Comparison of ENCODE assay signal across 10 mouse cellular contexts in the genomic region with DNA sequence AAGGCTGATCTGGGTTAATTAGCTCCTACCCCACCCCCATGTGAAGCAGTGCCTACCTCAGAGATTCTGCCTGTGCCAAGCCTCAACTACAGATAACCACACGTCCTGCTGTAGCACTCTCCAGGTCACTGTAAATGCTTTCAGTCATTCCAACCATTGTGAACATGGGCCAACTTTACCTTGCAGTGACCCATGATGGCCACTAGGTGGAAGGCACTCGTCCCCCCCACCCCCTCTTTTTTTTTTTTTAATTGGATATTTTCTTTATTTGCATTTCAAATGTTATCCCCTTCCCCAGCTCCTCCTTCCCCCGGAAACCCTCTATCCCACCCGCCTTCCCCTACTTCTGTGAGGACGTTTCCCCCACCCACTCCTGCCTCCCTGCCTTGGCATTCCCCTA. TPM values are rescaled to one million over a fixed set of nuclear protein-coding genes. Genes with fewer than 3 reads are reported as not detected.
DNase-seq lines count a peak whose midpoint lies in the region; ATAC-seq and TF ChIP-seq lines count a peak whose summit lies in the region.
"Had no signal": no experiment of that assay in that cellular context is flagged by ENCODE, and none has a peak within 500 bp of the region (broad histone marks: within the 10 kb centered on the region; RNA-seq: fewer than 3 reads in every experiment).

No protein-coding gene starts in this region.

- no peak overlapping the region for H3K9ac ChIP-seq in heart, postnatal 0 days (replicated peaks; ENCODE audit: low read depth, low read length)
- no peak overlapping the region for H3K9ac ChIP-seq in heart, embryonic 11.5 days (ENCODE audit: low read depth, low read length)
- H3K9ac ChIP-seq in liver, embryonic 11.5 days (ENCODE audit: low read depth, low read length), result no peak overlapping the region
- H3K9ac ChIP-seq in hindbrain, embryonic 12.5 days, result no peak overlapping the region

- no peaks in the 10 kb centered on the region for H3K4me1 ChIP-seq in heart, postnatal 0 days (ENCODE audit: control insufficient read depth, insufficient read depth)
- H3K4me1 ChIP-seq in heart, embryonic 11.5 days (ENCODE audit: control insufficient read depth, insufficient read depth, low read length), result no peaks in the 10 kb centered on the region
- H3K4me1 ChIP-seq in liver, embryonic 11.5 days (replicated peaks; ENCODE audit: control insufficient read depth, insufficient read depth, low read length), result no peaks in the 10 kb centered on the region
- no peaks in the 10 kb centered on the region for H3K4me1 ChIP-seq in hindbrain, embryonic 12.5 days

- H3K4me2 ChIP-seq in heart, postnatal 0 days (ENCODE audit: low read depth, low read length), result no peak overlapping the region
- H3K4me2 ChIP-seq in heart, embryonic 11.5 days, result no peak overlapping the region
- H3K4me2 ChIP-seq in liver, embryonic 11.5 days, result no peak overlapping the region
- H3K4me2 ChIP-seq in hindbrain, embryonic 12.5 days (replicated peaks), result no peak overlapping the region

- H3K27me3 ChIP-seq in heart, postnatal 0 days (ENCODE audit: control insufficient read depth, insufficient read depth, low read length), result no peaks in the 10 kb centered on the region
- H3K27me3 ChIP-seq in heart, embryonic 11.5 days (ENCODE audit: control insufficient read depth, insufficient read depth, low read length), result no peaks in the 10 kb centered on the region
- H3K27me3 ChIP-seq in liver, embryonic 11.5 days (replicated peaks; ENCODE audit: control insufficient read depth, insufficient read depth, low read length), result no peaks in the 10 kb centered on the region
- no peaks in the 10 kb centered on the region for H3K27me3 ChIP-seq in hindbrain, embryonic 12.5 days

- WGBS in heart, postnatal 0 days, result 7% methylated on average over 5 of the region's 5 CpGs
- 10% methylated on average over 5 of the region's 5 CpGs for WGBS in heart, embryonic 11.5 days (ENCODE audit: insufficient replicate concordance)
- WGBS in liver, embryonic 11.5 days, result 7% methylated on average over 5 of the region's 5 CpGs
- 7% methylated on average over 5 of the region's 5 CpGs for WGBS in hindbrain, embryonic 12.5 days

- H3K4me3 ChIP-seq in heart, postnatal 0 days (ENCODE audit: low read depth, low read length), result no peak overlapping the region
- H3K4me3 ChIP-seq in heart, embryonic 11.5 days (ENCODE audit: low read depth, low read length), result no peak overlapping the region
- H3K4me3 ChIP-seq in liver, embryonic 11.5 days (ENCODE audit: low read depth, low read length), result no peak overlapping the region
- no peak overlapping the region for H3K4me3 ChIP-seq in hindbrain, embryonic 12.5 days
- H3K4me3 ChIP-seq: erythroblast, embryonic 14.5 days had no signal

- TF ChIP-seq EP300 in heart, postnatal 0 days (IDR thresholded peaks at IDR 0.05; ENCODE audit: low read depth), result no peak

- DNase-seq in heart, postnatal 0 days (ENCODE audit: low spot score), result peak; percentile 77
- peak; percentile 18 for DNase-seq in CD4-positive helper T cell, adult 2 months (ENCODE audit: low read depth, low spot score)
- DNase-seq in adipocyte (ENCODE audit: low spot score), result peak; percentile 39
- DNase-seq in liver, embryonic 11.5 days (ENCODE audit: low spot score), result peak; percentile 33
- DNase-seq in ovary, postnatal 10 days (ENCODE audit: low spot score), result no peak
- no peak for DNase-seq in layer of hippocampus, adult 8-10 months (ENCODE audit: low spot score in 2 of 2)

- peak; percentile 58 for TF ChIP-seq CTCF in heart, postnatal 0 days (IDR thresholded peaks at IDR 0.05; ENCODE audit: low read depth)

- H3K36me3 ChIP-seq in heart, postnatal 0 days (replicated peaks; ENCODE audit: control insufficient read depth, insufficient read depth, low read length), result peaks cover 35% of the 10 kb centered on the region
- H3K36me3 ChIP-seq in heart, embryonic 11.5 days (ENCODE audit: control insufficient read depth, insufficient read depth, low read length), result peaks cover 10% of the 10 kb centered on the region
- H3K36me3 ChIP-seq in liver, embryonic 11.5 days (ENCODE audit: control insufficient read depth, insufficient read depth, low read length), result peaks cover 10% of the 10 kb centered on the region
- peaks cover 34% of the 10 kb centered on the region for H3K36me3 ChIP-seq in hindbrain, embryonic 12.5 days

- 0 out of 2 replicates have a peak overlapping the region, but pooled peaks have one; percentile 32 for H3K27ac ChIP-seq in heart, postnatal 0 days (ENCODE audit: low read depth)
- H3K27ac ChIP-seq in heart, embryonic 11.5 days (ENCODE audit: low read depth, low read length), result no peak overlapping the region
- no peak overlapping the region for H3K27ac ChIP-seq in liver, embryonic 11.5 days (ENCODE audit: low read depth, low read length)
- H3K27ac ChIP-seq in hindbrain, embryonic 12.5 days, result no peak overlapping the region

- peak; percentile 86 for ATAC-seq in heart, postnatal 0 days (ENCODE audit: insufficient read depth, low read depth)
- ATAC-seq in heart, embryonic 11.5 days (replicated peaks; ENCODE audit: insufficient number of reproducible peaks, low FRiP score, low TSS enrichment), result no peak
- ATAC-seq in liver, embryonic 11.5 days (replicated peaks; ENCODE audit: low FRiP score), result peak; percentile 56
- no peak for ATAC-seq in hindbrain, embryonic 12.5 days (ENCODE audit: low FRiP score)

- H3K9me3 ChIP-seq in heart, postnatal 0 days (replicated peaks; ENCODE audit: control insufficient read depth, low read length), result no peaks in the 10 kb centered on the region
- H3K9me3 ChIP-seq in heart, embryonic 11.5 days (replicated peaks; ENCODE audit: control insufficient read depth, low read length), result no peaks in the 10 kb centered on the region
- H3K9me3 ChIP-seq in liver, embryonic 11.5 days (ENCODE audit: control insufficient read depth, low read length), result no peaks in the 10 kb centered on the region
- H3K9me3 ChIP-seq in hindbrain, embryonic 12.5 days (replicated peaks), result no peaks in the 10 kb centered on the region

RNA-seq across cellular contexts. Expression of a gene that starts 2.0 kb away (rescaled TPM):
- total RNA-seq in heart, postnatal 0 days (2014; rRNA removed; ENCODE audit: low replicate concordance), result not detected in 2 replicates
- not detected in 2 replicates for polyA plus RNA-seq in heart, postnatal 0 days (2015; fragmentation: Nextera tagmentation; extraction: Ambion mirVana)
- polyA plus RNA-seq in heart, embryonic 11.5 days (2014; fragmentation: Nextera tagmentation; extraction: Ambion mirVana), result not detected in 2 replicates
- not detected in 2 replicates for polyA plus RNA-seq in liver, embryonic 11.5 days (2014; fragmentation: Nextera tagmentation; extraction: Ambion mirVana)
- not detected for total RNA-seq in layer of hippocampus, adult 8-10 months (2022)
- polyA plus RNA-seq in hindbrain, embryonic 12.5 days (2016; fragmentation: Nextera tagmentation; extraction: Ambion mirVana), result not detected in 2 replicates
- polyA plus RNA-seq: erythroblast, embryonic 14.5 days; neural tube, embryonic 14.5 days had no signal

RNA-seq across cellular contexts. Expression of a gene that starts 17.1 kb away (rescaled TPM):
- not detected in 2 replicates for total RNA-seq in heart, postnatal 0 days (2014; rRNA removed; ENCODE audit: low replicate concordance)
- 0.08 and 0.11 TPM in 2 replicates for polyA plus RNA-seq in heart, postnatal 0 days (2015; fragmentation: Nextera tagmentation; extraction: Ambion mirVana)
- polyA plus RNA-seq in heart, embryonic 11.5 days (2014; fragmentation: Nextera tagmentation; extraction: Ambion mirVana), result 0.56 and 0.64 TPM in 2 replicates
- 6.8 and 8.0 TPM in 2 replicates for polyA plus RNA-seq in liver, embryonic 11.5 days (2014; fragmentation: Nextera tagmentation; extraction: Ambion mirVana)
- 1 to 10 TPM in 1 of 4 experiments, under 1 TPM in 3; 0.37 to 1.2 (median 0.59) TPM for total RNA-seq in layer of hippocampus, adult 8-10 months (2022)
- polyA plus RNA-seq in hindbrain, embryonic 12.5 days (2016; fragmentation: Nextera tagmentation; extraction: Ambion mirVana), result 2.7 and 2.9 TPM in 2 replicates

RNA-seq across cellular contexts. Expression of a gene that starts 30.3 kb away (rescaled TPM):
- 13.3 and 21.0 TPM in 2 replicates for total RNA-seq in heart, postnatal 0 days (2014; rRNA removed; ENCODE audit: low replicate concordance)
- 11.7 and 13.4 TPM in 2 replicates for polyA plus RNA-seq in heart, postnatal 0 days (2015; fragmentation: Nextera tagmentation; extraction: Ambion mirVana)
- polyA plus RNA-seq in heart, embryonic 11.5 days (2014; fragmentation: Nextera tagmentation; extraction: Ambion mirVana), result 14.7 and 17.9 TPM in 2 replicates
- 18.9 and 19.5 TPM in 2 replicates for polyA plus RNA-seq in liver, embryonic 11.5 days (2014; fragmentation: Nextera tagmentation; extraction: Ambion mirVana)
- total RNA-seq in layer of hippocampus, adult 8-10 months (2022), result 10 to 100 TPM; 44.4 to 53.3 (median 51.5) TPM
- 25.5 and 30.6 TPM in 2 replicates for polyA plus RNA-seq in hindbrain, embryonic 12.5 days (2016; fragmentation: Nextera tagmentation; extraction: Ambion mirVana)

RNA-seq across cellular contexts. Expression of a gene that starts 35.3 kb away (rescaled TPM):
- 6.2 and 11.1 TPM in 2 replicates for total RNA-seq in heart, postnatal 0 days (2014; rRNA removed; ENCODE audit: low replicate concordance)
- polyA plus RNA-seq in heart, postnatal 0 days (2015; fragmentation: Nextera tagmentation; extraction: Ambion mirVana), result 12.5 and 13.9 TPM in 2 replicates
- 18.3 and 18.7 TPM in 2 replicates for polyA plus RNA-seq in heart, embryonic 11.5 days (2014; fragmentation: Nextera tagmentation; extraction: Ambion mirVana)
- polyA plus RNA-seq in liver, embryonic 11.5 days (2014; fragmentation: Nextera tagmentation; extraction: Ambion mirVana), result 29.1 and 30.4 TPM in 2 replicates
- 10 to 100 TPM; 22.3 to 28.3 (median 25.1) TPM for total RNA-seq in layer of hippocampus, adult 8-10 months (2022)
- 23.1 and 25.3 TPM in 2 replicates for polyA plus RNA-seq in hindbrain, embryonic 12.5 days (2016; fragmentation: Nextera tagmentation; extraction: Ambion mirVana)

Comparison
In these comparisons a context has a peak if more than half of its experiments do, and no peak if none do; other contexts are left out.
1. ATAC-seq: peak in heart, postnatal 0 days (single experiment) and liver, embryonic 11.5 days (single experiment); none in heart, embryonic 11.5 days (single experiment) and hindbrain, embryonic 12.5 days (single experiment).
2. DNase-seq: peak in heart, postnatal 0 days (single experiment), CD4-positive helper T cell, adult 2 months (single experiment), adipocyte (single experiment) and liver, embryonic 11.5 days (single experiment); none in ovary, postnatal 10 days (single experiment) and layer of hippocampus, adult 8-10 months (0 of 2).